Mouse (Mus musculus) heart, adult 11 months (tissue): ENCODE data around the gene 9930104L06Rik.

Experiments used
- DNase-seq: peaks from one replicate; pipeline ENCODE4 v3.0.0; 2022

9930104L06Rik gene

GRCm38 (mm10) chr4:124962576-124962975, 25.7 kb downstream of the 9930104L06Rik start:
- no peak for DNase-seq

- no peak for DNase-seq
Measured at GRCm38 (mm10) chr4:124964912-124965599, 28.2 kb downstream of the 9930104L06Rik start.

- DNase-seq: peak; percentile 80
Measured at GRCm38 (mm10) chr4:124968711-124969110, 31.9 kb downstream of the 9930104L06Rik start.

GRCm38 (mm10) chr4:124969219-124969848, 32.5 kb downstream of the 9930104L06Rik start:
- peak; percentile 80 for DNase-seq

GRCm38 (mm10) chr4:124970194-124970593, 33.3 kb downstream of the 9930104L06Rik start:
- peak; percentile 71 for DNase-seq

GRCm38 (mm10) chr4:124970677-124971076, 33.8 kb downstream of the 9930104L06Rik start:
- no peak for DNase-seq

GRCm38 (mm10) chr4:124971094-124971493, 34.2 kb downstream of the 9930104L06Rik start:
- no peak for DNase-seq

GRCm38 (mm10) chr4:124972316-124972715, 35.5 kb downstream of the 9930104L06Rik start:
- DNase-seq: no peak

GRCm38 (mm10) chr4:124973296-124973695, 36.4 kb downstream of the 9930104L06Rik start:
- peak; percentile 64 for DNase-seq

GRCm38 (mm10) chr4:124978201-124978600, 41.4 kb downstream of the 9930104L06Rik start:
- no peak for DNase-seq

GRCm38 (mm10) chr4:124983893-124984526, 47.2 kb downstream of the 9930104L06Rik start:
- no peak for DNase-seq

GRCm38 (mm10) chr4:124984871-124985670, 48.2 kb downstream of the 9930104L06Rik start:
- peak; percentile 93 for DNase-seq

- peak; percentile 93 for DNase-seq
Measured at GRCm38 (mm10) chr4:124985671-124986602, 49.1 kb downstream of the 9930104L06Rik start, which contains the start of gene Rspo1. Gene Rspo1 (plus strand): TSS chr4:124986430.

GRCm38 (mm10) chr4:124986739-124987710, 50.2 kb downstream of the 9930104L06Rik start:
- peak; percentile 93 for DNase-seq

- DNase-seq: peak; percentile 91
Measured at GRCm38 (mm10) chr4:124987711-124988097, 50.9 kb downstream of the 9930104L06Rik start.

- no peak for DNase-seq
Measured at GRCm38 (mm10) chr4:124988382-124988781, 51.5 kb downstream of the 9930104L06Rik start.

GRCm38 (mm10) chr4:124989787-124990253, 53.0 kb downstream of the 9930104L06Rik start:
- no peak for DNase-seq

- no peak for DNase-seq
Measured at GRCm38 (mm10) chr4:124990325-124990724, 53.5 kb downstream of the 9930104L06Rik start.
